7 mouse cellular contexts compared by ENCODE assay signal in genomic region chr2:69884581-69884980, GRCm38 (mm10). TPM values are rescaled to one million over a fixed set of nuclear protein-coding genes. Genes with fewer than 3 reads are reported as not detected.
A peak's percentile ranks its signal among the peaks of the same experiment; 100 is the strongest.
DNase-seq lines count a peak whose midpoint lies in the region; ATAC-seq lines count a peak whose summit lies in the region.

No protein-coding gene starts in this region.

- H3K9me3 ChIP-seq in neural tube, embryonic 11.5 days (ENCODE audit: control insufficient read depth, low read length), result no peaks in the 10 kb centered on the region
- no peaks in the 10 kb centered on the region for H3K9me3 ChIP-seq in forebrain, embryonic 10.5 days
- H3K9me3 ChIP-seq in liver, embryonic 11.5 days (ENCODE audit: control insufficient read depth, low read length), result no peaks in the 10 kb centered on the region

- ATAC-seq in neural tube, embryonic 11.5 days (ENCODE audit: insufficient read depth, low FRiP score, low TSS enrichment), result no peak
- ATAC-seq in liver, embryonic 11.5 days (replicated peaks; ENCODE audit: low FRiP score), result no peak
- no peak for ATAC-seq in frontal cortex, adult (ENCODE audit: low TSS enrichment)

- H3K4me3 ChIP-seq in neural tube, embryonic 11.5 days (ENCODE audit: low read depth, low read length), result peak overlapping the region; percentile 52; the same call in 1 of the 2 replicates
- H3K4me3 ChIP-seq in forebrain, embryonic 10.5 days, result peak overlapping the region; percentile 77
- H3K4me3 ChIP-seq in liver, embryonic 11.5 days (ENCODE audit: low read depth, low read length), result peak overlapping the region; percentile 62

- WGBS in neural tube, embryonic 11.5 days, result 64% methylated on average over 6 of the region's 6 CpGs
- 63% methylated on average over 6 of the region's 6 CpGs for WGBS in forebrain, embryonic 10.5 days
- 38% methylated on average over 6 of the region's 6 CpGs for WGBS in liver, embryonic 11.5 days

- intact Hi-C loops in left cerebral cortex, postnatal 10 days (cut with DNase I), result no loop called here

- no peaks in the 10 kb centered on the region for H3K4me1 ChIP-seq in neural tube, embryonic 11.5 days (ENCODE audit: control insufficient read depth, insufficient read depth, low read length)
- peaks cover 19% of the 10 kb centered on the region for H3K4me1 ChIP-seq in forebrain, embryonic 10.5 days
- no peaks in the 10 kb centered on the region for H3K4me1 ChIP-seq in liver, embryonic 11.5 days (replicated peaks; ENCODE audit: control insufficient read depth, insufficient read depth, low read length)

- no peak for DNase-seq in neural tube, embryonic 11.5 days (ENCODE audit: low spot score)
- no peak for DNase-seq in neural tube, embryonic 10.5 days (ENCODE audit: extremely low spot score, low spot score)
- DNase-seq in forebrain, embryonic 10.5 days (ENCODE audit: extremely low spot score, low spot score), result no peak
- DNase-seq in liver, embryonic 11.5 days (ENCODE audit: low spot score), result no peak
- no peak for DNase-seq in ovary, adult 18-20 months (ENCODE audit: low spot score)
- DNase-seq in left cerebral cortex, postnatal 10 days (ENCODE audit: extremely low spot score in 1 of 2, low spot score in 2 of 2), result no peak

- H3K4me2 ChIP-seq in neural tube, embryonic 11.5 days (ENCODE audit: low read depth), result peak overlapping the region; percentile 62
- H3K4me2 ChIP-seq in liver, embryonic 11.5 days, result peak overlapping the region; percentile 88

- no peaks in the 10 kb centered on the region for H3K27me3 ChIP-seq in neural tube, embryonic 11.5 days (ENCODE audit: control insufficient read depth, insufficient read depth, low read length)
- H3K27me3 ChIP-seq in forebrain, embryonic 10.5 days (ENCODE audit: poor library complexity, severe bottlenecking), result no peaks in the 10 kb centered on the region
- no peaks in the 10 kb centered on the region for H3K27me3 ChIP-seq in liver, embryonic 11.5 days (replicated peaks; ENCODE audit: control insufficient read depth, insufficient read depth, low read length)

- no peak overlapping the region for H3K27ac ChIP-seq in neural tube, embryonic 11.5 days (ENCODE audit: low read depth, low read length)
- H3K27ac ChIP-seq in forebrain, embryonic 10.5 days, result peak overlapping the region; percentile 91; the same call in 1 of the 2 replicates
- H3K27ac ChIP-seq in liver, embryonic 11.5 days (ENCODE audit: low read depth, low read length), result peak overlapping the region; percentile 10; the same call in 1 of the 2 replicates

- no peaks in the 10 kb centered on the region for H3K36me3 ChIP-seq in neural tube, embryonic 11.5 days (ENCODE audit: control insufficient read depth, insufficient read depth, low read length)
- peaks cover 12% of the 10 kb centered on the region for H3K36me3 ChIP-seq in forebrain, embryonic 10.5 days (replicated peaks)
- H3K36me3 ChIP-seq in liver, embryonic 11.5 days (ENCODE audit: control insufficient read depth, insufficient read depth, low read length), result 0 out of 2 replicates have a peak, but pooled peaks cover 2% of the 10 kb centered on the region

- H3K9ac ChIP-seq in neural tube, embryonic 11.5 days (ENCODE audit: low read length), result no peak overlapping the region
- H3K9ac ChIP-seq in liver, embryonic 11.5 days (ENCODE audit: low read depth, low read length), result peak overlapping the region; percentile 75

RNA-seq across cellular contexts. Expression of gene Mettl5, which starts 0.8 kb away (rescaled TPM):
- polyA plus RNA-seq in neural tube, embryonic 11.5 days (2014; fragmentation: Nextera tagmentation; extraction: Ambion mirVana), result 32.9 and 36.2 TPM in 2 replicates
- 44.4 and 48.0 TPM in 2 replicates for polyA plus RNA-seq in forebrain, embryonic 10.5 days (2016; fragmentation: Nextera tagmentation; extraction: Ambion mirVana)
- 67.9 and 68.1 TPM in 2 replicates for polyA plus RNA-seq in liver, embryonic 11.5 days (2014; fragmentation: Nextera tagmentation; extraction: Ambion mirVana)
- 10 to 100 TPM; 12.3 to 14.8 TPM for total RNA-seq in left cerebral cortex, postnatal 10 days (2021)

RNA-seq across cellular contexts. Expression of gene Ubr3, which starts 12.5 kb away (rescaled TPM):
- 16.6 and 19.4 TPM in 2 replicates for polyA plus RNA-seq in neural tube, embryonic 11.5 days (2014; fragmentation: Nextera tagmentation; extraction: Ambion mirVana)
- polyA plus RNA-seq in forebrain, embryonic 10.5 days (2016; fragmentation: Nextera tagmentation; extraction: Ambion mirVana), result 10.3 and 11.8 TPM in 2 replicates
- polyA plus RNA-seq in liver, embryonic 11.5 days (2014; fragmentation: Nextera tagmentation; extraction: Ambion mirVana), result 11.3 and 11.5 TPM in 2 replicates
- total RNA-seq in left cerebral cortex, postnatal 10 days (2021), result 100 to 1,000 TPM; 132 to 142 TPM

RNA-seq across cellular contexts. Expression of gene Ssb, which starts 23.2 kb away (rescaled TPM):
- 378 and 404 TPM in 2 replicates for polyA plus RNA-seq in neural tube, embryonic 11.5 days (2014; fragmentation: Nextera tagmentation; extraction: Ambion mirVana)
- 406 and 461 TPM in 2 replicates for polyA plus RNA-seq in forebrain, embryonic 10.5 days (2016; fragmentation: Nextera tagmentation; extraction: Ambion mirVana)
- polyA plus RNA-seq in liver, embryonic 11.5 days (2014; fragmentation: Nextera tagmentation; extraction: Ambion mirVana), result 317 and 327 TPM in 2 replicates
- total RNA-seq in left cerebral cortex, postnatal 10 days (2021), result 100 to 1,000 TPM; 138 to 143 TPM
